Mouse (Mus musculus) G1E (cell line): ENCODE measurements around the gene Jarid2. TPM values are rescaled to one million over a fixed set of nuclear protein-coding genes. Genes with fewer than 3 reads are reported as not detected.

Source experiments
- ATAC-seq: 2 replicates; pipeline ENCODE4 v1.8.0; 2016; ENCODE audit warnings: mild to moderate bottlenecking; ENCODE audit not compliant: insufficient number of reproducible peaks, poor library complexity, low FRiP score, severe bottlenecking; ENCODE audit errors: extremely low read depth
- DNase-seq: peaks from one replicate; pipeline ENCODE4 v3.0.0; 2012; ENCODE audit warnings: low spot score
- H3K27me3 ChIP-seq: 2 replicates; pipeline ENCODE4 v1.6.1; 2012; ENCODE audit warnings: mild to moderate bottlenecking, low read length, inconsistent platforms; ENCODE audit not compliant: insufficient read depth
- H3K36me3 ChIP-seq: replicated peaks from 2 replicates; pipeline ENCODE3; 2012; ENCODE audit warnings: mild to moderate bottlenecking, inconsistent platforms
- H3K4me1 ChIP-seq: 2 replicates; pipeline ENCODE4 v1.6.1; 2012; ENCODE audit warnings: low read depth, low read length, inconsistent platforms, mixed read lengths; ENCODE audit not compliant: insufficient read depth
- H3K4me3 ChIP-seq: 2 replicates; pipeline ENCODE4 v1.5.1; 2012; ENCODE audit warnings: low read depth, mild to moderate bottlenecking, inconsistent platforms, low read length, moderate library complexity, mixed read lengths
- H3K9me3 ChIP-seq: replicated peaks from 2 replicates; pipeline ENCODE4 v1.6.1; 2012; ENCODE audit warnings: inconsistent platforms
- CTCF ChIP-seq: IDR thresholded peaks from 2 replicates; pipeline ENCODE4 v1.5.1; 2012; ENCODE audit warnings: low read depth, low read length, inconsistent platforms, mixed read lengths
- GATA1 ChIP-seq: IDR thresholded peaks from 2 replicates; pipeline ENCODE4 v1.6.1; 2012; ENCODE audit warnings: borderline replicate concordance, low read length, inconsistent platforms, mixed read lengths
- GATA2 ChIP-seq: IDR thresholded peaks from 2 replicates; pipeline ENCODE4 v1.6.1; 2012; ENCODE audit warnings: low read depth, low read length, inconsistent platforms, borderline replicate concordance
- POLR2AphosphoS5 ChIP-seq: IDR thresholded peaks from 2 replicates; pipeline ENCODE4 v1.6.1; 2012; ENCODE audit warnings: low read depth, low read length, inconsistent platforms; ENCODE audit not compliant: insufficient replicate concordance
- TAL1 ChIP-seq: conservative IDR thresholded peaks from 2 replicates; pipeline ENCODE4 v1.6.1; 2012; ENCODE audit warnings: low read depth, low read length, inconsistent platforms, mixed read lengths
- polyA plus RNA-seq: library from polyadenylated mRNA; stranded (reverse); fragments of >175 nt; gene quantifications from 2 replicates; pipeline ENCODE4 v1.2.3, GENCODE M21; 2012
- total RNA-seq, 2 experiments: library from RNA; stranded (forward) in 1 of 2; stranded (reverse) in 1 of 2; fragments of 200-1000 nt in 1 of 2; fragments of >200 nt in 1 of 2; fragmentation: Nextera tagmentation in 1 of 2; gene quantifications; 2 replicates each; pipeline ENCODE4 v1.2.3; 2014 to 2017

Gene Jarid2
- total and polyA plus RNA-seq, 3 experiments: 29.9 to 93.6 (median 42.3) TPM

DNA sequence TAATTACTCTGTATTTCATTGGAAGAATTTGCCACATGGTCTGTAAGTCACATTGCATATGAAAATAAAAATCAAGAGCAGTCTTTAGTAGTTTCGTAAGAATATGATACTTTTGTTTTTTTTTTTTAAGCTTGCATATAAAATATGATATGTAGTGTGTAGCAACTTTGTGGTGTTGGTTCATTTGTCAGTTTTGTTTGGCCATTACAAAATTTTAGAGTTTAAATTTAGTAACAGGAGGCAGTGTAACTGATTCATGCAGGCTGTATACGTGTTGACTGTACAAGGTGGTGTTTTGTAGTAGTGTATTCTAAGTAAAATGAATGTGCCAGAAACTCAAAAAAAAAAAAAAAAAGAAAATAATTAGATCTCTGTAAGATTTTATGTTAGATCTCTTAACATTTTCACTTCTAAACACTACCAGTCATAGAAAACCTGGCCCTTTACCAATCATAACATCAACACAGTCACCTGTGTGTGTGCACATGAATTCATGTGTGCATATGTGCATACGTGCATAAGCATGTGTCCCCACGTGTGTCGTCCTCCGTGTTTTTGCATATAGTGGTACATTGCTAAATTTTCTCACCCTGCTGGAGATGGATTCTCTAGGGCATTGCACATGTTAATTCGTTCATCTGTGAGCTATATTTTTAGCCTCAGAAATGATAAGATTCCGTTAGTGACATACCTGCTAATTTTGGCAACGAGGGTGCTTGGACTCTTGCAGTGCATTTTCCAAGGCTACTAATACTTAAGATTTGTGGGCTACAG lies 59.3 kb downstream of the Jarid2 start:
- DNase-seq (no peak), ATAC-seq (no peak)
- H3K4me1 ChIP-seq: no peaks in the 10 kb centered on the region
- no peak overlapping the region for H3K4me3 ChIP-seq
- TF ChIP-seq GATA1: no peak
- TF ChIP-seq POLR2AphosphoS5: no peak
- no peak for TF ChIP-seq CTCF
- no peak for TF ChIP-seq GATA2
- TF ChIP-seq TAL1: no peak
- no peaks in the 10 kb centered on the region for H3K27me3 ChIP-seq
- H3K9me3 ChIP-seq: no peaks in the 10 kb centered on the region
- peaks cover 30% of the 10 kb centered on the region for H3K36me3 ChIP-seq

DNA sequence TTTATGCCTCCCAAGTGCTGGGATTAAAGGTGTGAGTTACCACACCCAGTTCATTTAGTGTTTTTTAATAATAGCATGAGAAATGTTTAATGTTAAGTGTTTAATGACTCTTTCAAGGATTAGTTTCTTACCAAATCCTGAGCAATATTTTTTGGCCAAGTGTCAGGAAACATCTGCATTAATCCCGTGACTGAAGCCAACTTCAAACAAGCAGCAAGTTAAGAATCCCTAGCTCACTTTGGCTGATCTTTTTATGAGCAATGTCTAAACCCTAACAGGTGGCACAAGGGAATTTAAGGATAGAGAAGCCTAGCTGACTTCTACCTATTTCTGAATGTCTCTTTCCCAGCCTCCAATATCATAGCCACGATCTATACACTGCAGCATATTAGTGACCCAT lies 60.7 kb downstream of the Jarid2 start:
- Histone ChIP-seq H3K36me3 (peaks cover 20% of the 10 kb centered on the region), H3K9me3 (no peaks in the 10 kb centered on the region), H3K4me3 (no peak overlapping the region), H3K4me1 (no peaks in the 10 kb centered on the region; the same call in 1 of the 2 replicates), H3K27me3 (no peaks in the 10 kb centered on the region)
- DNase-seq: no peak
- TF ChIP-seq TAL1 (no peak), CTCF (no peak)
- no peak for ATAC-seq

DNA sequence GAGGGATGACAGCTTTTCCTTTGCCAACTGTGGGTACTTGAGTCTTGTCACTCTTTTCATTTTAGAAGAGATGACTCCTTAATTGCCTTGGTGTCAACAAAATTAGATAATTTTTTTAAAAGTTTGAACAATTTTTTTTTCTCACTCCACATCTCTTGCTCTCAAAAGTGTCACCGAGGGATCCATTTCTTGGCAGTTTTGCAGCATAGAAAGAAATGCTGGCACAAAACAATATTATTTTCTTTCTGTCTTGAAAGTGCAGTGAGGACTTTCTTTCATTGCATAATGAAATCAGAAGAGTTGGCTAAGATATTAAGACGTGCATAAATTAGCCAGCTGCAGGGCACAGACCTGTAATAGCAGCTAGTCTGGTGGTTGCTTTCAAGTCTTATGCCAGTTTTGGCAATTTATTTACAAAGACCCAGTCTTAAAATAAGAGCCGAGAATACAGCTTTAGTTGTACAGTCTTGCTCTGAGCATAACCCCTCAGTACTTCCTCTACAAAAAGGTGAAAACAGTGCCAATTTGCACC lies 63.2 kb downstream of the Jarid2 start:
- peaks cover 13% of the 10 kb centered on the region for H3K36me3 ChIP-seq
- DNase-seq: no peak
- no peaks in the 10 kb centered on the region; the same call in 1 of the 2 replicates for H3K4me1 ChIP-seq
- H3K4me3 ChIP-seq: no peak overlapping the region
- no peaks in the 10 kb centered on the region for H3K9me3 ChIP-seq
- ATAC-seq: no peak
- H3K27me3 ChIP-seq: no peaks in the 10 kb centered on the region
- TF ChIP-seq POLR2AphosphoS5 (no peak), GATA2 (no peak), GATA1 (no peak), TAL1 (no peak), CTCF (no peak)

DNA sequence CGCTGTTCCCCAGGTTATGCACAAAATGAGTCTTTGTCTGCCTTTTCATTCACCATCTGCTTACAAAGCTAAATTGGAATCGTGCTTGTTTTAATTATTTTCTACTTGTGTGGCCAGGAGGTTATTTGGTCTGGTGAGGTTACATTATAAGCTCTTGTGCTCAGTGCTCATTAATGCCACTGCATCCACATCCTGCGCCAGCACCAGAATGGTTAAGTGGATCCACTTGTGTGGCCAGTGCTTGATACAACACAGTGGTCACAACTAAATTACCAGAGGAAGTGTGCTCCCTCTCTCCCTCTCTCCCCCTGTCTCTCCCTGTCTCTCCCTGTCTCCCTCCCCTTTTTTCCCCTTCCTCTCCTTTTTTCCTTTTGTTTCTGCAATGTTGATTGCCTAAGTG lies 66.6 kb downstream of the Jarid2 start:
- H3K4me1 ChIP-seq: peaks cover 7% of the 10 kb centered on the region
- ATAC-seq: no peak
- peaks cover 17% of the 10 kb centered on the region for H3K36me3 ChIP-seq
- no peak for DNase-seq
- H3K9me3 ChIP-seq: no peaks in the 10 kb centered on the region
- H3K4me3 ChIP-seq: no peak overlapping the region
- no peaks in the 10 kb centered on the region for H3K27me3 ChIP-seq
- TF ChIP-seq TAL1 (no peak), CTCF (no peak), POLR2AphosphoS5 (no peak), GATA2 (no peak), GATA1 (no peak)

DNA sequence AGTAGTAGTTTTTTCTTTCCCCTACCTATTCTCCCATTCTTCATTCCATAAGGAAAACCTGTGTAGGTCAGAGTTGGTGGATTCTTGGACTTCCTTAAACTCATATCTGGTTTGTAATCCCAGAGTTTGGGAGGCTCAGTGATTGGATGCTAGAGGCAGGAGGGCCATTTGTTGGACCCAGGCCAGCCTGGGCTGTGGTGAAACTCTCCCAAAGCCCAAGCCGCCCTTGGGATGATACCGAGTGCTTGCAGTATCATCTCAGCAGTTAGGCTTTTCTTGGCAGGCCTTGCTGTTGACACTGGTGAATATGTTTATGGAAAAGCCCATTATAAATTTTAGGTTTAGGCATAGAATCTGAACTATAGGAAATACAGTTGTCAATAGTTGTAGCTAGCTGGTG lies 67.5 kb downstream of the Jarid2 start:
- no peak for ATAC-seq
- peaks cover 7% of the 10 kb centered on the region for H3K4me1 ChIP-seq
- no peaks in the 10 kb centered on the region for H3K27me3 ChIP-seq
- peaks cover 21% of the 10 kb centered on the region for H3K36me3 ChIP-seq
- no peaks in the 10 kb centered on the region for H3K9me3 ChIP-seq
- no peak for DNase-seq
- TF ChIP-seq CTCF: no peak
- no peak for TF ChIP-seq GATA2
- no peak for TF ChIP-seq GATA1
- no peak for TF ChIP-seq POLR2AphosphoS5
- no peak overlapping the region for H3K4me3 ChIP-seq

DNA sequence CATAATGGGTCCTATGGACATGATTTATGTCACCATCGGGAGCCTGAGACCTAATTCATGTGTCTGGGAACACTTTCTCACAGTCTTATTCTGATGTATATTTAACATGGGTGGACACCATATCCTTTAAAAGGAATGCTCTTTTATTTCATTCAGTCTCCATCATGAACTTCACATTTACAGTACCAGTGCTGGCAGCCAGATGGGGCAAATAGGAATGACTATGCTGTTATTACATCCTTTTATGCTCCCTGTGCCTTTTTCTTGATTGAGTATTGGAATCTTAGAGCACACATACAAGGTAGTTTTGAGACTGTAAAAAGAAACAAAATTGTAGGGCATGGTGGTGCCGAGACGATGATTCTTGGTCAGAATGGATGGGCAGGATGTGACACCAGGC lies 69.0 kb downstream of the Jarid2 start:
- Histone ChIP-seq H3K4me1 (peaks cover 7% of the 10 kb centered on the region), H3K27me3 (no peaks in the 10 kb centered on the region), H3K36me3 (peaks cover 21% of the 10 kb centered on the region), H3K9me3 (no peaks in the 10 kb centered on the region), H3K4me3 (no peak overlapping the region)
- TF ChIP-seq GATA1 (no peak), POLR2AphosphoS5 (no peak), CTCF (no peak), TAL1 (no peak), GATA2 (no peak)
- ATAC-seq: no peak
- no peak for DNase-seq
